Mouse (Mus musculus): ENCODE measurements at regions not wholly inside any gene's neighbourhood (a gene's known extent, or its start where the extent isn't known, plus 50 kb on each side); places are given as distances from the start of the nearest gene placed in this dataset.

GRCm38 (mm10) chr6:51161149-51161548 lies 271.3 kb upstream of the Nfe2l3 start:
- TF ChIP-seq POLR2A (IDR thresholded peaks at IDR 0.05; ENCODE audit: borderline replicate concordance, control insufficient read depth, low read depth, low read length) (no peak), CTCF (IDR thresholded peaks at IDR 0.05; ENCODE audit: control insufficient read depth, insufficient read depth, low read length) (no peak)

Data from bone marrow, adult 2 months (tissue).